Mouse (Mus musculus): Measurements from ENCODE around the gene Cdh23.

Gene Cdh23

GRCm38 (mm10) chr10:60481381-60481780 lies 214.9 kb downstream of the Cdh23 start:
- no peak for DNase-seq (ENCODE audit: low read depth, low spot score)

DNA sequence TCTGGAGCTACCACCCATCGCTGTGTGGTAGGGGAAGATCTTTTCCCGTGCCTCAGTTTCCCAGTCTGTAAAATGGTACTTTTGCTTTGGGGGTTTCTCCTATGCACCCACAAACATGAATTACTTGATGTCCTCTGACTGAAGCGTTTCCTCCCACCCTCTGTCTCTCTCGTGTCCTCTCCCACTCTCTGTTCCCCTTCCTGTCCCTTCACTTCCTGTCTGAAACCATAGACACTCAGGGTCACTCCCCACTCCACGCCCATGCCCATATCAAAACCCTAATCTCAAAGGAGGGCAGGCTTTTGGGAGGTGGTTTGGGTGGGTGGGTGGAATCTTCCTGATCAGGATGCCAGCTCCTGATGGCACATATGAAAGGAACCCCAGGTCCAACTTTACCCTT lies 221.7 kb downstream of the Cdh23 start:
- DNase-seq (ENCODE audit: low read depth, low spot score) = no peak

DNA sequence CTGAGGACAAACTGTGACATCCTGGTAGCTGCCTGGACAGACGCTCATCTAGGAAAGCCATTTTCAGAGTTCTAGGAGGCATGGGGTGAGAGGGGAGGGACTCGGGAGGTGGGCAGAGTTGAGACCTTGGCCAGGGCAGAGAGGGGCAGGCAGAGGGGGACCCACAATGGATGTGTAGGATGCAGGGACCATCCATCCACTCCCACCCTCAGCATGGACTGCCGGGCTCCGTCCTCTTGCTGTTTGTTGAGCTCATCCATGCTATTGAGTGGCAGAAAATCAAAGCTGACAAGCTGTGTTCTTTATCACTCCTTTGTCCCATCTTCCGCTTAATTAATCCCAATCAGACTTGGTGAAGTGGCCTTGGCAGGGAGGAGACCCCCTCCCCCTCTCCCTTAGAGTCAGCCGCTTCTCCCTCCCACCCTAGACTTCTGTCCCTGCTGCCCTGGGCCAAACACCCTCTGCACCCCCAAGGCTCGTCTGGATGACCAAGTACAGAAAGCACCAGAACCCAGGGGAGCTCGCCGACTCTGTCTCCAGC lies 222.4 kb downstream of the Cdh23 start:
- no peak for DNase-seq (ENCODE audit: low read depth, low spot score)

DNA sequence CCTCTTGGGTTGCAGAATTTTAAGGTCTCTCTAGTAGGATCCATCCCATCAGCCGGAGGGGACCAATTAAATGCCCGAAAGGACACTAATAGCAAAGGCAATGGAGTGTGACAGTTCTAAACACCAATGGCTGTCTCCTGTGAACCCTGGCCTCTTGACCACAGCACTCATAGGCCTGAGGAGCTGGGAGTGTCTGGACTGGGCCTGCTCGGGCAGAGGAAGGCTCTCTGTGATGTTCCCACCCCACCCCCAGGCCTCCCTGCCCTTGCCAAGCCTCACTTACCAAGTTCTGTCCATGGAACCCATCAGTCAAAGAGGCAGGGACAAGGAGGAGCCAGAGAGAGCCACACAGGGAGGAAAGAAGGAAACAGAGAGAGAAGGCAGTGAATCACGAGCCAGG lies 228.5 kb downstream of the Cdh23 start:
- DNase-seq (ENCODE audit: low read depth, low spot score) = no peak

DNA sequence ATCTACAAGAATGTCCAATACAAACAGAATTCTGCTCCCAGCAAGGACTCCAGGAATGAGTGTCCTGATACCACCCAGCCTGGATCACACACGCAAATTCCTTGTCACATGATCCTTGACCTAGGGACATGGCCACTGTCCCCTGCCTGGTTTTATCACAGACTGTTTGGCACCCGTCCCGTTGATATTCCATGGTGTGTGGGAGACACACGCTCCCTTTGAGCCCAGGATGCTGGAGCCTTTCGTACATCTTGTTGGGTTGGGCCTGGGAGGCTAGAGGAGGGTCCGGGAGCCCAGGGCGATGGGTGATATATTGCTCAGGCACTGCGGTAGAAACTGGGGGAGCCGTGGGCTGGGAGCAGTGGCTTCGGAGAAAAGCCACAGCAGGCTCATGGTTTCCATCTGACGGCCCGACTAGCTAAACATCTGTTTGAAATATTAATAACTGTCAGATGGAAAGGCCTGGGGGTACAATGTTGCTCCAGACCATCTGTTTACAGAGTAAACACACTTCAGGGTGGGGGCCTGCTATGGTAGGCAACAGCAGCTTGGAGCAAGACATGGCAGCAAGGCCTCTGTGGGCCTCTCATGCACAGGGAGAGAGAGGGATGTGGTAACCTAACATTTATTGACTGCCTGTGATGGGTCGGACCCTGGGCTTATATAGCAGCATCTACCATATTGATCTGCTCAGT lies 232.2 kb downstream of the Cdh23 start:
- no peak for DNase-seq (ENCODE audit: low read depth, low spot score)

- DNase-seq (ENCODE audit: low read depth, low spot score) = no peak
Measured at GRCm38 (mm10) chr10:60456662-60457397, 239.5 kb downstream of the Cdh23 start.

- no peak for DNase-seq (ENCODE audit: low read depth, low spot score)
Measured at GRCm38 (mm10) chr10:60455193-60455592, 241.1 kb downstream of the Cdh23 start.

- no peak for DNase-seq (ENCODE audit: low read depth, low spot score)
Measured at GRCm38 (mm10) chr10:60447186-60447585, 249.1 kb downstream of the Cdh23 start.

DNA sequence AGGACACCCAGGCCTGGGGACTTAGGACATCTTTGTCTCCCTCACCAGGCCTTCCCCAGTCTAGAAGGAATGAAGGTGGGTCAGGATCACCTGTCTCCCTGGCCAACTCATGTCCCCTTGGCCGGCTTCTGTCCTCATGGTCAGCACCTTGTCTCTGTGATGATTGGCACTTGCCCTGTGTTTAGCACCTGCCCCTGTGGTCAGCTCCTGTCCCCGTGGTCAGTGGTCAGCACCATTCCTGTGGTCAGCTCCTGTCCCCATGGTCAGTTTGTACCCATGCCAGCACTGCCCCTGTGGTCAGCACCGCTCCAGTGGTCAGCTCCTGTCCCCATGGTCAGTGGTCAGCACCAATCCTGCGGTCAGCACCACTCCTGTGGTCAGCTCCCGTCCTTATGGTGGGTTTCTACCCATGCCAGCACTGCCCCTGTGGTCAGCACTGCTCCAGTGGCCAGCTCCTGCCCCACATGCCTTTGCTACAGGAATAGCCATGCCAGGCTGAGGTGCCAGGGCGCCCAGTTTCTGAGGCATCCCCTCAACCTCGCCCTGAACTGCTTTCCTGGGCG lies 251.2 kb downstream of the Cdh23 start:
- no peak for DNase-seq (ENCODE audit: low read depth, low spot score)

DNA sequence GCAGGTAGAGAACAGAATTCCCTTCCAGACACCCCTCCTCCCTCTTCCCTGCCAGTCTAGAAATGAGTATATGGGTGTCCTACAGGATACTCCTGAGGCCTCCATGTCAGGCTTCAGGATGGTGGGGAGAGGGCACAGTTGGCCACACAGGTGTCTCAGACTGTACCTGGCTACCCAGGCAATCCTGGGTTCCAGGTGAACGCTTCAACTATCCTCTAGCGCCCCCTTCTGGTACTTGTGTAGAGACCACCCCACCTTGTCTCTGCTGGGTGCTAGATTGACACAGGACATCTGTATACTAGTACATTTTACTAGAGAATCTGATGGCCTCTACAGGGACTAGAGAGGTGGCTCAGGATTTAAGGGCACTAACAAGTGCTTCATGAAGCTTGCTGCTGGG lies 253.2 kb downstream of the Cdh23 start:
- peak; percentile 40 for DNase-seq (ENCODE audit: low read depth, low spot score)

DNA sequence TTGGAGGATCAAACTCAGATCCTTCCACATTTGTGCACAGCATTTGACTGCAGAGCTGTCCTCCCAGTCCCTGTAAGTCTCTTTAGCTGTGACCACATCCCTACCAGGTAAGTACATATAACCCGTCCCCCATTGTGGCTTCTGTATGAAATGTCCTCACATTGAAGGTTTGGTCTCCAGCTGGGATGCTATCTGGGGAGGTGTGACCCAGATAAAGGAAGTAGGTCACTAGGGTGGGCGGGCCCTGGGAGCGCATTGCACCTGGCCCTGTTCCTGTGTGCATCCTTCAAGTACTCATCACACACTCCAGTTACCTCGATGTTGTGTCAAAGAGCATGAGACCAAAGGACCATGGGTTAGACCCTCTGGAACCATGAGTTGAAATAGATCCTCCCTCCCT lies 254.0 kb downstream of the Cdh23 start:
- no peak for DNase-seq (ENCODE audit: low read depth, low spot score)

DNA sequence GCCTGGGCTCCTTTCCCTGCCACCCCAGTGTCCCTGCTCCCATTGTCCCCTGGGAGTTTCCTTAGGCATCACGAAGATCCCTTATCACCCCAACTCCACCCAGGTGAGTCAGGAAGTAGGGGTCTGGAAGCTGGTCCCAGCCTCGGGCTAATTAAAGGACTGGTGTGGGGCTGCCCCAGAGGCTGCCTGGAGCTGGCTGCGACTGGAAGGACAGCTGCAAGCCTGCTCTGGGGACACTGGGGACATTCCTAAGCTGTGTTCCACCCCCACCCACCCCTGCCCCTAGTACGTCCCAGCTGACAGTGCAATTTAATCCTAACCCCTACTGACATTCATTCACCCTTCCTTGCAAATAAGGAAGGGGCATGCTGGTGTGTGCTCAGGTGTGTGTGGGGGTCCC lies 263.6 kb downstream of the Cdh23 start:
- no peak for DNase-seq (ENCODE audit: low read depth, low spot score)

DNA sequence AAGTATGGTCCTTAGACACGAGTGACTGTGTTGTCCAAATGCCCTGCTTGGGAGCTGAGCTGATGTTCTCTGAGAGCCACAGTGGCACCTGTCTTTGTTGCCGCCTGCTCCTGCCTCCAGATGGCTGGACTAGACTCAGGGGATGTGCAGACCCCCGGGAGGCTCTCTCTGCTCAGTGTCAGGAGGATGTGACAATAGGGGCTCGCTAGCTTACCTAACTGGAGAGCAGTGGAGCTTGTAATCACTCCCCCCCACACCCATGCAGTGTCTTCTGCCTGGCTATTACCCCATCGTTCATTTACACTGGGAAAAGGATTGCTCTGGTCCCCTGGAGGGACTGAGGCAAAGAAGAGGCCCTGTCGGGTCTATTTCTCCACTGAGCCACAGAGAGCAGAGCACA lies 265.7 kb downstream of the Cdh23 start:
- no peak for DNase-seq (ENCODE audit: low read depth, low spot score)

- no peak for DNase-seq (ENCODE audit: low read depth, low spot score)
Measured at GRCm38 (mm10) chr10:60430001-60430400, 266.3 kb downstream of the Cdh23 start.

DNA sequence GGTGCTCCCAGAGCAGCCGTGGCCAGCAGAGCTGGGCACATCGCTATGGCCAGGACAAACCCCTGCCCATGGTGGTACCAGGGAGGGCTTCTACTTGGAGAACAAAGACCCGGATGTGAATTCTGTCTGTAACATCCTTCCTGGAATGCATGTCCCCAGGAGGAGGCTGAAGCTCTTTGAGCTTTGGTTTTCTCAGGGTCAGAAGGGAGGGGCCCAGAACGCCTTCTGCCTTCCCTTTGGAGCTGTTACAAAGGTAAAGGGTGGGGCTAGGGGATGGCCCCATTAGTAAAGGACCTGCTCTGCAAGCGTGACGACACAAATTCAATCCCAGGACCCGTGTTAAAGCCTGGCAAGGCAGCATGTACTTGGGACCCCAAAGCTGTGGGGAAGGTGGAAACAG lies 273.5 kb downstream of the Cdh23 start:
- DNase-seq (ENCODE audit: low read depth, low spot score) = no peak

- no peak for DNase-seq (ENCODE audit: low read depth, low spot score)
Measured at GRCm38 (mm10) chr10:60419624-60420023, 276.7 kb downstream of the Cdh23 start.

GRCm38 (mm10) chr10:60418137-60418536 lies 278.2 kb downstream of the Cdh23 start:
- peak; percentile 53 for DNase-seq (ENCODE audit: low read depth, low spot score)

- no peak for DNase-seq (ENCODE audit: low read depth, low spot score)
Measured at GRCm38 (mm10) chr10:60417041-60417440, 279.2 kb downstream of the Cdh23 start.

GRCm38 (mm10) chr10:60413756-60414155 lies 282.5 kb downstream of the Cdh23 start:
- no peak for DNase-seq (ENCODE audit: low read depth, low spot score)

DNA sequence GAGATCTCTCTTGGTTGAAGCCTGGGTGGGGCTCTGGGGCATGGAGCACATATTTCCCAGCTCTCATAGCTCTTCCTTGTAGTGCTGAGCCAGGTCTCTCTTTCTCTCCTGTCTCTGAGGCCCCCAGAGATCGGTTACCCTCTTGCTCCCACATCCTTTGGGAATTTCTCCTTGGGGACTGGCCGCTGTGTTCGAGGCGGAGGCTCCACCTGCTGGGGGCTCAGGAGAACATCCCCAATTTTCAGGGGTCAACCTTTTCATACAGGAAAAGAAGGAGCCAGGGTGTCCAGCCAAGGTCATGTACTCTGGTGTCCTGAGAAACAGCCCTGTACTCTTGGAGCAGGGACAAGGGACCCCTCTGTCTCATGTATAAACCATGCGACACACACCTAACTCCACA lies 284.5 kb downstream of the Cdh23 start:
- DNase-seq (ENCODE audit: low read depth, low spot score) = no peak

DNA sequence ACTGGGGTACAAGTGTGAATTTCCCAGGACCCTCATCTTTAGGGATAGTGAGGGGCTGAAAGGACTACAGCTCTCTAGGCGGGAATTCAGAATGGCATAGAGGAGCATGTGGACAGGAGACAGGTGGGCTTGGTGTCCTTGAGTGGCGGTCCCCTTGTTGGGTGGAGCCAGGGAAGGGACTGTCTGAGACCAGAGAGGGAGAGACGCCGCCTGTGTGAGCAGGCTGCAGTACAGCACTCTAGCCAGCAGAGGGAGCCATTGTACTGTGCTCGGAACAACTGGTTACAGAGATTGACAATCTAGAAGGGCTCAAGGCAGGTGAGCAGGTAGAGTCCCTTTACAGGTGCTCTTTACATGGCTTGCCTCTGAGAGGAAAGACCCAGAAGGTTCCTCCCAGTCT lies 288.5 kb downstream of the Cdh23 start:
- peak; percentile 67 for DNase-seq (ENCODE audit: low read depth, low spot score)

GRCm38 (mm10) chr10:60405460-60406177 lies 290.7 kb downstream of the Cdh23 start:
- no peak for DNase-seq (ENCODE audit: low read depth, low spot score)

Measured in CD4-positive helper T cell, adult 2 months (primary cell).